Mouse (Mus musculus) ovary, postnatal 36 days (tissue): Measurements from ENCODE around the gene Pard3.
A peak's percentile ranks its signal among the peaks of the same experiment; 100 is the strongest.

ENCODE experiments used
- DNase-seq: peaks from one replicate; pipeline ENCODE4 v3.0.0; 2022; ENCODE audit warnings: low spot score, mixed read lengths

The Pard3 gene

GRCm38 (mm10) chr8:127087434-127087833 lies 23.7 kb downstream of the Pard3 start:
- no peak for DNase-seq

- no peak for DNase-seq
Measured at GRCm38 (mm10) chr8:127088372-127088771, 24.7 kb downstream of the Pard3 start.

- DNase-seq = no peak
Measured at GRCm38 (mm10) chr8:127089021-127089420, 25.3 kb downstream of the Pard3 start.

- DNase-seq = no peak
Measured at GRCm38 (mm10) chr8:127090435-127090834, 26.7 kb downstream of the Pard3 start.

- DNase-seq = no peak
Measured at GRCm38 (mm10) chr8:127091936-127092335, 28.2 kb downstream of the Pard3 start.

- no peak for DNase-seq
Measured at GRCm38 (mm10) chr8:127092383-127093112, 28.9 kb downstream of the Pard3 start.

- DNase-seq = no peak
Measured at GRCm38 (mm10) chr8:127093113-127093426, 29.4 kb downstream of the Pard3 start.

- DNase-seq = no peak
Measured at GRCm38 (mm10) chr8:127095763-127096162, 32.1 kb downstream of the Pard3 start.

- DNase-seq = no peak
Measured at GRCm38 (mm10) chr8:127099439-127100090, 35.9 kb downstream of the Pard3 start.

GRCm38 (mm10) chr8:127103256-127103655 lies 39.6 kb downstream of the Pard3 start:
- DNase-seq = no peak

GRCm38 (mm10) chr8:127104616-127105015 lies 40.9 kb downstream of the Pard3 start:
- no peak for DNase-seq

- DNase-seq = no peak
Measured at GRCm38 (mm10) chr8:127107928-127108327, 44.2 kb downstream of the Pard3 start.

- DNase-seq = no peak
Measured at GRCm38 (mm10) chr8:127113209-127113608, 49.5 kb downstream of the Pard3 start.

- no peak for DNase-seq
Measured at GRCm38 (mm10) chr8:127115837-127116236, 52.1 kb downstream of the Pard3 start.

GRCm38 (mm10) chr8:127118373-127118861 lies 54.7 kb downstream of the Pard3 start:
- no peak for DNase-seq

- DNase-seq = no peak
Measured at GRCm38 (mm10) chr8:127123391-127123790, 59.7 kb downstream of the Pard3 start.

GRCm38 (mm10) chr8:127124795-127125194 lies 61.1 kb downstream of the Pard3 start:
- no peak for DNase-seq

- DNase-seq = no peak
Measured at GRCm38 (mm10) chr8:127125686-127126683, 62.3 kb downstream of the Pard3 start.

GRCm38 (mm10) chr8:127128781-127129396 lies 65.2 kb downstream of the Pard3 start:
- DNase-seq = peak; percentile 37

GRCm38 (mm10) chr8:127134327-127134726 lies 70.6 kb downstream of the Pard3 start:
- no peak for DNase-seq

GRCm38 (mm10) chr8:127136201-127136600 lies 72.5 kb downstream of the Pard3 start:
- no peak for DNase-seq

- no peak for DNase-seq
Measured at GRCm38 (mm10) chr8:127136781-127137180, 73.1 kb downstream of the Pard3 start.
